ENCODE assay signal across 8 mouse cellular contexts in genomic region chr13:83738528-83738981, GRCm38 (mm10).
A peak's percentile ranks its signal among the peaks of the same experiment; 100 is the strongest.
DNase-seq lines count a peak whose midpoint lies in the region; ATAC-seq and TF ChIP-seq lines count a peak whose summit lies in the region.

No protein-coding gene starts in this region.

- H3K79me2 ChIP-seq in MEL (ENCODE audit: control insufficient read depth, insufficient read depth, low read length, poor library complexity): peaks cover 6% of the 10 kb centered on the region

- 5% methylated on average over 12 of the region's 12 CpGs for WGBS in embryonic facial prominence, embryonic 14.5 days
- 4% methylated on average over 12 of the region's 12 CpGs for WGBS in limb, embryonic 14.5 days
- WGBS in olfactory bulb, adult 2 months: under 1% methylated on average over 12 of the region's 12 CpGs

- no peak for ATAC-seq in embryonic facial prominence, embryonic 14.5 days (ENCODE audit: low read depth)
- ATAC-seq in limb, embryonic 14.5 days (ENCODE audit: low FRiP score, low read depth): no peak

- peak overlapping the region; percentile 55 for H3K9ac ChIP-seq in MEL (ENCODE audit: control insufficient read depth, low read depth, low read length, poor library complexity, severe bottlenecking)
- peak overlapping the region; percentile 26; the same call in 1 of the 2 replicates for H3K9ac ChIP-seq in embryonic facial prominence, embryonic 14.5 days (ENCODE audit: low read depth, low read length)
- H3K9ac ChIP-seq in limb, embryonic 14.5 days (ENCODE audit: low read depth, low read length, severe bottlenecking): no peak overlapping the region

- peak overlapping the region; percentile 41; the same call in 1 of the 2 replicates for H3K4me2 ChIP-seq in embryonic facial prominence, embryonic 14.5 days (ENCODE audit: low read depth, low read length)
- H3K4me2 ChIP-seq in limb, embryonic 14.5 days (replicated peaks; ENCODE audit: low read depth, low read length, severe bottlenecking): no peak overlapping the region

- no peak overlapping the region for H3K27ac ChIP-seq in gastrocnemius, adult 2 months
- peak overlapping the region; percentile 31 for H3K27ac ChIP-seq in MEL (ENCODE audit: control insufficient read depth, low read depth, low read length)
- no peak overlapping the region for H3K27ac ChIP-seq in embryonic facial prominence, embryonic 14.5 days (replicated peaks; ENCODE audit: low read depth, low read length)
- no peak overlapping the region for H3K27ac ChIP-seq in limb, embryonic 14.5 days (replicated peaks; ENCODE audit: low read depth, low read length)
- peak overlapping the region; percentile 100 for H3K27ac ChIP-seq in olfactory bulb, adult 2 months (ENCODE audit: insufficient read depth, low read depth, low read length)

- H3K27me3 ChIP-seq in MEL (ENCODE audit: control insufficient read depth in 1 of 2, insufficient read depth in 2 of 2, low read length in 2 of 2): no peaks in the 10 kb centered on the region
- peaks cover 84% of the 10 kb centered on the region for H3K27me3 ChIP-seq in embryonic facial prominence, embryonic 14.5 days (replicated peaks; ENCODE audit: control insufficient read depth, insufficient read depth, low read length)
- peaks cover 59% of the 10 kb centered on the region for H3K27me3 ChIP-seq in limb, embryonic 14.5 days (ENCODE audit: control insufficient read depth, insufficient read depth, low read length)

- no peak for TF ChIP-seq CTCF in gastrocnemius, adult 2 months (IDR thresholded peaks at IDR 0.05)
- no peak for TF ChIP-seq CTCF in MEL (IDR thresholded peaks at IDR 0.05 in 2 of 3, conservative IDR thresholded peaks at IDR 0.05 in 1 of 3; ENCODE audit: control insufficient read depth in 1 of 3, insufficient read depth in 1 of 3, low read depth in 2 of 3, low read length in 3 of 3, poor library complexity in 1 of 3, severe bottlenecking in 1 of 3)
- TF ChIP-seq CTCF in olfactory bulb, adult 2 months (IDR thresholded peaks at IDR 0.05; ENCODE audit: insufficient read depth, low read depth, low read length): no peak

- peaks cover 0 to 8% of the 10 kb centered on the region in 2 experiments; a peak in 3 of 4 replicates for H3K36me3 ChIP-seq in MEL (ENCODE audit: control insufficient read depth in 1 of 2, insufficient read depth in 2 of 2, low read length in 2 of 2)
- no peaks in the 10 kb centered on the region for H3K36me3 ChIP-seq in embryonic facial prominence, embryonic 14.5 days (ENCODE audit: control insufficient read depth, insufficient read depth, low read length)
- no peaks in the 10 kb centered on the region for H3K36me3 ChIP-seq in limb, embryonic 14.5 days (ENCODE audit: control insufficient read depth, insufficient read depth, low read length)

- TF ChIP-seq POLR2A in MEL (IDR thresholded peaks at IDR 0.05; ENCODE audit: control insufficient read depth in 1 of 2, insufficient read depth in 1 of 2, low read depth in 1 of 2, low read length in 2 of 2, poor library complexity in 1 of 2): no peak
- TF ChIP-seq POLR2A in limb, embryonic 14.5 days (IDR thresholded peaks at IDR 0.05; ENCODE audit: borderline replicate concordance, extremely low read depth, insufficient read depth, insufficient read length): no peak
- no peak for TF ChIP-seq POLR2A in olfactory bulb, adult 2 months (IDR thresholded peaks at IDR 0.05; ENCODE audit: insufficient read depth, low read depth, low read length)

- TF ChIP-seq EP300 in MEL (IDR thresholded peaks at IDR 0.05; ENCODE audit: low read depth in 1 of 2, low read length in 2 of 2): peak; percentile 59 to 67; a peak in 3 of 4 replicates

- H3K4me3 ChIP-seq in gastrocnemius, adult 2 months: peak overlapping the region; percentile 56
- peak overlapping the region; percentile 61 to 81 for H3K4me3 ChIP-seq in MEL (ENCODE audit: control insufficient read depth in 1 of 2, insufficient read depth in 1 of 2, low read depth in 2 of 2, low read length in 2 of 2)
- H3K4me3 ChIP-seq in embryonic facial prominence, embryonic 14.5 days (ENCODE audit: low read depth, low read length): peak overlapping the region; percentile 21
- H3K4me3 ChIP-seq in limb, embryonic 14.5 days (replicated peaks; ENCODE audit: low read length): 0 out of 2 replicates have a peak overlapping the region, but pooled peaks have one; percentile 0
- H3K4me3 ChIP-seq in olfactory bulb, adult 2 months (ENCODE audit: insufficient read depth, low read depth, low read length): peak overlapping the region; percentile 78

- DNase-seq in gastrocnemius, adult 2 months: no peak
- DNase-seq in gastrocnemius, postnatal 14 days: no peak
- peak; percentile 81 for DNase-seq in MEL (ENCODE audit: low read depth, low spot score)
- no peak for DNase-seq in embryonic facial prominence, embryonic 14.5 days (ENCODE audit: low spot score)
- DNase-seq in limb, embryonic 14.5 days (ENCODE audit: low spot score): no peak
- DNase-seq in testis, postnatal 10 days (ENCODE audit: low spot score): no peak
- DNase-seq in ovary, postnatal 14 days (ENCODE audit: low spot score): no peak

- peaks cover 5 to 11% of the 10 kb centered on the region in 2 experiments for H3K4me1 ChIP-seq in MEL (ENCODE audit: control insufficient read depth in 1 of 2, insufficient read depth in 2 of 2, low read length in 2 of 2)
- no peaks in the 10 kb centered on the region for H3K4me1 ChIP-seq in embryonic facial prominence, embryonic 14.5 days (ENCODE audit: control insufficient read depth, insufficient read depth, low read length)
- H3K4me1 ChIP-seq in limb, embryonic 14.5 days (ENCODE audit: control insufficient read depth, insufficient read depth, low read length): no peaks in the 10 kb centered on the region
- H3K4me1 ChIP-seq in olfactory bulb, adult 2 months (ENCODE audit: control insufficient read depth, insufficient read depth, low read length): no peaks in the 10 kb centered on the region

- intact Hi-C loops in gastrocnemius, adult 2 months (cut with DNase I): no loop called here
- intact Hi-C loops in gastrocnemius, postnatal 14 days (cut with DNase I; ENCODE audit: low total_unique reads): no loop called here

- no peak for TF ChIP-seq RAD21 in MEL (IDR thresholded peaks at IDR 0.05; ENCODE audit: low read depth, low read length)

- no peaks in the 10 kb centered on the region for H3K9me3 ChIP-seq in MEL (replicated peaks; ENCODE audit: insufficient read depth, low read length)
- H3K9me3 ChIP-seq in embryonic facial prominence, embryonic 14.5 days (ENCODE audit: control insufficient read depth, low read length): no peaks in the 10 kb centered on the region
- H3K9me3 ChIP-seq in limb, embryonic 14.5 days (ENCODE audit: control insufficient read depth, low read length): no peaks in the 10 kb centered on the region

TF ChIP-seq in MEL, 35 proteins besides CTCF, POLR2A, EP300 and RAD21:
- TF ChIP-seq ETS1 (IDR thresholded peaks at IDR 0.05; ENCODE audit: low read depth, low read length) (peak; percentile 83), BHLHE40 (IDR thresholded peaks at IDR 0.05; ENCODE audit: borderline replicate concordance, low read depth, low read length) (0 out of 2 replicates have a peak, but pooled peaks have one; percentile 5), NELFE (IDR thresholded peaks at IDR 0.05; ENCODE audit: low read depth, low read length) (no peak), TCF12 (IDR thresholded peaks at IDR 0.05; ENCODE audit: low read depth, low read length) (0 out of 2 replicates have a peak, but pooled peaks have one; percentile 31), CHD2 (IDR thresholded peaks at IDR 0.05; ENCODE audit: low read length) (no peak), MYC (IDR thresholded peaks at IDR 0.05; ENCODE audit: low read depth, low read length) (no peak), RCOR1 (IDR thresholded peaks at IDR 0.05; ENCODE audit: low read depth, low read length) (peak; percentile 38; the same call in 1 of the 2 replicates), MAZ (IDR thresholded peaks at IDR 0.05; ENCODE audit: low read depth, low read length) (0 out of 2 replicates have a peak, but pooled peaks have one; percentile 36), GATA1 (IDR thresholded peaks at IDR 0.05; ENCODE audit: low read depth, low read length) (peak; percentile 77), MXI1 (IDR thresholded peaks at IDR 0.05; ENCODE audit: low read depth, low read length) (peak; percentile 55)

Comparison
In these comparisons a context has a peak if more than half of its experiments do, and no peak if none do; other contexts are left out.
1. H3K27ac ChIP-seq: peak in MEL (single experiment) and olfactory bulb, adult 2 months (single experiment); none in gastrocnemius, adult 2 months (single experiment), embryonic facial prominence, embryonic 14.5 days (single experiment) and limb, embryonic 14.5 days (single experiment).
2. H3K4me3 ChIP-seq: peak in every context shown above with its lines; median percentile 78 in olfactory bulb, adult 2 months; 71 in MEL; 56 in gastrocnemius, adult 2 months; 21 in embryonic facial prominence, embryonic 14.5 days; 0 in limb, embryonic 14.5 days.